12 mouse cellular contexts compared by ENCODE assay signal in the genomic region with DNA sequence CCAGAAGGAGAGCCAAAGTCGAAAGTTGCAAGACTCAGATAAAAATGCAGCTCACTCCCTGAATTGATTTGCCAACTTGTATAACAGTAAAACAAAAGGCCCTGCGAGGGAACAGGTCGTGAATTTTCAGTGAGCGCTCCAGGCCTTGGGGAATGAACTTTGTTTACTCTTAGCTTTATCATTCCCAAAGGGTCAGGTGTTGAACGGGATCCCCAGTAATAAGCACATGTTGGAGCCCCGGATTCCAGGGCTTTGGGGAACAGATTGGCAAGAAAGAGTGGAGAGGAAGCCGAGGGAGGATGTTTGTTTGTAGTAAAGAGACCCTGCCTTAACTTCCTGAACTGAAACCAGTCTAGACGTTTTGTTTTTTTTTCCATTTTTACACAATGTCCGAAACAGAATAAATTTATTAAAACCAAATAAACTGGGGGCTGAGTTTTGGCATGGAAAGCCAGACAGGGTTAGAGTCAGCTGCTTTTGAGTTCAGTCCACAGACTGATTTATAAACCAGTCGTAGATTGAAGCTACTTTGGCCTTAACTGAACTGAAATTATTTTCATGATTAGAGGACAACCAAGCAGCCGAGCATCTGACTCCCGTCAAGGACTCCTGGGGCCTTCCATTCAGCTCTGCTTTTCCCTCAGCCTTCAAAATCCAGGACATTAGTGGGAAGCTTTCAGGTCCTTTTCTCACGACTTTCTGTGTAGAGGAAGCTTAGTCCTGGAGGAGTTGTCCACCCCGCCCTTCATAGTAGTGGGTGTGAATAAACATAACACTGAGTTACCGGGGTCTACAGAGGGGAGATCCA. TPM values are rescaled to one million over a fixed set of nuclear protein-coding genes. Genes with fewer than 3 reads are reported as not detected.
A peak's percentile ranks its signal among the peaks of the same experiment; 100 is the strongest.
DNase-seq lines count a peak whose midpoint lies in the region; ATAC-seq and TF ChIP-seq lines count a peak whose summit lies in the region.
"Had no signal": no experiment of that assay in that cellular context is flagged by ENCODE, and none has a peak within 500 bp of the region (broad histone marks: within the 10 kb centered on the region; RNA-seq: fewer than 3 reads in every experiment).

No protein-coding gene starts in this region.

- ATAC-seq in lung, postnatal 0 days, result no peak; the same call in 1 of the 2 replicates
- no peak for ATAC-seq in frontal cortex, adult (ENCODE audit: low TSS enrichment)
- no peak for ATAC-seq in hindbrain, embryonic 11.5 days (ENCODE audit: low FRiP score)
- ATAC-seq: hindbrain, embryonic 16.5 days; midbrain, embryonic 15.5 days had no signal

- no peak overlapping the region for H3K9ac ChIP-seq in lung, postnatal 0 days (replicated peaks; ENCODE audit: low read depth)
- no peak overlapping the region for H3K9ac ChIP-seq in hindbrain, embryonic 11.5 days (ENCODE audit: low read depth, low read length)
- H3K9ac ChIP-seq: midbrain, embryonic 15.5 days had no signal

- H3K4me1 ChIP-seq in embryonic fibroblast, embryonic 13.5 days (ENCODE audit: control insufficient read depth, insufficient read depth, low read length), result peaks cover 19% of the 10 kb centered on the region
- H3K4me1 ChIP-seq in lung, postnatal 0 days (ENCODE audit: insufficient read depth, low read depth, low read length), result peaks cover 3% of the 10 kb centered on the region; the same call in 1 of the 2 replicates
- no peaks in the 10 kb centered on the region for H3K4me1 ChIP-seq in hindbrain, embryonic 11.5 days (replicated peaks; ENCODE audit: control insufficient read depth, insufficient read depth, low read length)
- H3K4me1 ChIP-seq: midbrain, embryonic 15.5 days had no signal

- intact Hi-C loops in heart, postnatal 25 days (cut with DNase I), result no loop called here

- no peak for TF ChIP-seq EP300 in lung, postnatal 0 days (IDR thresholded peaks at IDR 0.05)

- no peak overlapping the region for H3K4me3 ChIP-seq in embryonic fibroblast, embryonic 13.5 days (ENCODE audit: insufficient read depth, low read length)
- H3K4me3 ChIP-seq in lung, postnatal 0 days (ENCODE audit: low read depth, low read length), result no peak overlapping the region
- H3K4me3 ChIP-seq in hindbrain, embryonic 11.5 days (ENCODE audit: low read depth, low read length), result no peak overlapping the region
- H3K4me3 ChIP-seq: midbrain, embryonic 15.5 days had no signal

- no peaks in the 10 kb centered on the region for H3K27me3 ChIP-seq in lung, postnatal 0 days (replicated peaks; ENCODE audit: insufficient read depth, low read length)
- no peaks in the 10 kb centered on the region for H3K27me3 ChIP-seq in hindbrain, embryonic 11.5 days (ENCODE audit: control insufficient read depth, insufficient read depth, low read length)
- H3K27me3 ChIP-seq: midbrain, embryonic 15.5 days had no signal

- no peaks in the 10 kb centered on the region for H3K9me3 ChIP-seq in lung, postnatal 0 days (ENCODE audit: low read length)
- no peaks in the 10 kb centered on the region for H3K9me3 ChIP-seq in hindbrain, embryonic 11.5 days (ENCODE audit: control insufficient read depth, low read length)
- H3K9me3 ChIP-seq: midbrain, embryonic 15.5 days had no signal

- DNase-seq in kidney, adult 11 months, result peak; percentile 23
- DNase-seq in kidney, adult 18-20 months, result no peak
- DNase-seq in heart, postnatal 25 days (ENCODE audit: low spot score), result peak; percentile 44
- DNase-seq in lung, postnatal 0 days (ENCODE audit: low spot score), result peak; percentile 54
- no peak for DNase-seq in hindbrain, embryonic 11.5 days (ENCODE audit: low spot score)
- no peak for DNase-seq in natural killer cell, adult 2 months (ENCODE audit: low spot score in 2 of 2)
- DNase-seq: thymus, adult 2 months had no signal

- TF ChIP-seq CTCF in embryonic fibroblast, embryonic 13.5 days (IDR thresholded peaks at IDR 0.05; ENCODE audit: borderline replicate concordance, insufficient read depth, low read length), result no peak
- no peak for TF ChIP-seq CTCF in lung, postnatal 0 days (IDR thresholded peaks at IDR 0.05)

- H3K27ac ChIP-seq in embryonic fibroblast, embryonic 13.5 days (ENCODE audit: insufficient read depth, low read length), result peak overlapping the region; percentile 66
- peak overlapping the region; percentile 34 for H3K27ac ChIP-seq in lung, postnatal 0 days (ENCODE audit: low read length)
- H3K27ac ChIP-seq in hindbrain, embryonic 11.5 days (ENCODE audit: low read depth, low read length), result no peak overlapping the region
- H3K27ac ChIP-seq: midbrain, embryonic 15.5 days had no signal

- H3K36me3 ChIP-seq in lung, postnatal 0 days (ENCODE audit: insufficient read depth, low read length), result no peaks in the 10 kb centered on the region
- no peaks in the 10 kb centered on the region for H3K36me3 ChIP-seq in hindbrain, embryonic 11.5 days (ENCODE audit: control insufficient read depth, insufficient read depth, low read length)
- H3K36me3 ChIP-seq: midbrain, embryonic 15.5 days had no signal

- TF ChIP-seq POLR2A in embryonic fibroblast, embryonic 13.5 days (IDR thresholded peaks at IDR 0.05; ENCODE audit: low read depth, low read length), result no peak

- WGBS in lung, postnatal 0 days, result 22% methylated on average over 15 of the region's 15 CpGs
- WGBS in hindbrain, embryonic 11.5 days, result 69% methylated on average over 15 of the region's 15 CpGs

- H3K4me2 ChIP-seq in lung, postnatal 0 days (replicated peaks; ENCODE audit: low read depth, low read length), result no peak overlapping the region
- no peak overlapping the region for H3K4me2 ChIP-seq in hindbrain, embryonic 11.5 days (replicated peaks; ENCODE audit: low read depth, low read length)
- H3K4me2 ChIP-seq: midbrain, embryonic 15.5 days had no signal

RNA-seq across cellular contexts. Expression of a gene that starts 19.1 kb away (rescaled TPM):
- polyA plus RNA-seq in embryonic fibroblast, embryonic 13.5 days (2011; ENCODE audit: insufficient read length, low read depth, missing spikeins), result 2,420 and 2,717 TPM in 2 replicates
- 100 to 1,000 TPM; 365 to 487 TPM for total RNA-seq in heart, postnatal 25 days (2021)
- polyA plus RNA-seq in lung, postnatal 0 days (2015; fragmentation: Nextera tagmentation; extraction: Ambion mirVana), result 1,533 and 1,851 TPM in 2 replicates
- 4.7 and 8.3 TPM in 2 replicates for polyA plus RNA-seq in hindbrain, embryonic 11.5 days (2014; fragmentation: Nextera tagmentation; extraction: Ambion mirVana)

RNA-seq across cellular contexts. Expression of a gene that starts 27.2 kb away (rescaled TPM):
- 1.7 and 1.9 TPM in 2 replicates for polyA plus RNA-seq in embryonic fibroblast, embryonic 13.5 days (2011; ENCODE audit: insufficient read length, low read depth, missing spikeins)
- total RNA-seq in heart, postnatal 25 days (2021), result not detected
- polyA plus RNA-seq in lung, postnatal 0 days (2015; fragmentation: Nextera tagmentation; extraction: Ambion mirVana), result 0.61 and 0.74 TPM in 2 replicates
- 0.34 TPM in 1 of 2 replicates, not detected in the other for polyA plus RNA-seq in hindbrain, embryonic 11.5 days (2014; fragmentation: Nextera tagmentation; extraction: Ambion mirVana)
- polyA plus RNA-seq: midbrain, embryonic 15.5 days had no signal

RNA-seq across cellular contexts. Expression of a gene that starts 28.9 kb away (rescaled TPM):
- 1.4 TPM in 1 of 2 replicates, not detected in the other for polyA plus RNA-seq in embryonic fibroblast, embryonic 13.5 days (2011; ENCODE audit: insufficient read length, low read depth, missing spikeins)
- total RNA-seq in heart, postnatal 25 days (2021), result not detected
- polyA plus RNA-seq in lung, postnatal 0 days (2015; fragmentation: Nextera tagmentation; extraction: Ambion mirVana), result 0.27 and 0.60 TPM in 2 replicates
- polyA plus RNA-seq in hindbrain, embryonic 11.5 days (2014; fragmentation: Nextera tagmentation; extraction: Ambion mirVana), result not detected in 2 replicates
- polyA plus RNA-seq: limb, embryonic 11.5 days; midbrain, embryonic 15.5 days had no signal

RNA-seq across cellular contexts. Expression of a gene that starts 37.2 kb away (rescaled TPM):
- polyA plus RNA-seq in embryonic fibroblast, embryonic 13.5 days (2011; ENCODE audit: insufficient read length, low read depth, missing spikeins), result not detected in 2 replicates
- 10 to 100 TPM; 16.8 to 17.8 TPM for total RNA-seq in heart, postnatal 25 days (2021)
- polyA plus RNA-seq in lung, postnatal 0 days (2015; fragmentation: Nextera tagmentation; extraction: Ambion mirVana), result 7.5 and 7.9 TPM in 2 replicates
- polyA plus RNA-seq in hindbrain, embryonic 11.5 days (2014; fragmentation: Nextera tagmentation; extraction: Ambion mirVana), result 0.52 and 0.90 TPM in 2 replicates

RNA-seq across cellular contexts. Expression of a gene that starts 47.0 kb away (rescaled TPM):
- 221 and 426 TPM in 2 replicates for polyA plus RNA-seq in embryonic fibroblast, embryonic 13.5 days (2011; ENCODE audit: insufficient read length, low read depth, missing spikeins)
- total RNA-seq in heart, postnatal 25 days (2021), result 10 to 100 TPM; 26.5 to 27.8 TPM
- polyA plus RNA-seq in lung, postnatal 0 days (2015; fragmentation: Nextera tagmentation; extraction: Ambion mirVana), result 68.4 and 70.8 TPM in 2 replicates
- 34.2 and 37.3 TPM in 2 replicates for polyA plus RNA-seq in hindbrain, embryonic 11.5 days (2014; fragmentation: Nextera tagmentation; extraction: Ambion mirVana)

Comparison
In these comparisons a context has a peak if more than half of its experiments do, and no peak if none do; other contexts are left out.
1. DNase-seq: peak in kidney, adult 11 months (single experiment), heart, postnatal 25 days (single experiment) and lung, postnatal 0 days (single experiment); none in kidney, adult 18-20 months (single experiment), hindbrain, embryonic 11.5 days (single experiment) and natural killer cell, adult 2 months (0 of 2).
2. RNA of a gene that starts 19.1 kb away (polyA plus RNA-seq): 2,420 to 2,717 TPM in embryonic fibroblast, embryonic 13.5 days and 1,533 to 1,851 TPM in lung, postnatal 0 days; 4.7 to 8.3 TPM in hindbrain, embryonic 11.5 days; every median in the first group is over 100 times any median in the second.